Mouse (Mus musculus) thymus, postnatal 25 days (tissue): Measurements from ENCODE around the gene Abcb9.

Experiments
- DNase-seq: peaks from one replicate; pipeline ENCODE4 v3.0.0; 2022

Gene Abcb9

GRCm38 (mm10) chr5:124093120-124093794 is 2.3 kb downstream of the Abcb9 start:
- no peak for DNase-seq

- no peak for DNase-seq
Observed at GRCm38 (mm10) chr5:124091951-124092406, 3.6 kb downstream of the Abcb9 start.

GRCm38 (mm10) chr5:124089868-124090267 is 5.7 kb downstream of the Abcb9 start:
- no peak for DNase-seq

GRCm38 (mm10) chr5:124086876-124087275 is 8.7 kb downstream of the Abcb9 start:
- DNase-seq, result no peak

- no peak for DNase-seq
Observed at GRCm38 (mm10) chr5:124085513-124085912, 10.1 kb downstream of the Abcb9 start.

GRCm38 (mm10) chr5:124084588-124085173 is 10.9 kb downstream of the Abcb9 start:
- peak; percentile 91 for DNase-seq

GRCm38 (mm10) chr5:124083850-124084587 is 11.6 kb downstream of the Abcb9 start:
- DNase-seq, result peak; percentile 64

GRCm38 (mm10) chr5:124082941-124083688 is 12.5 kb downstream of the Abcb9 start:
- DNase-seq, result no peak

- DNase-seq, result no peak
Observed at GRCm38 (mm10) chr5:124082447-124082846, 13.2 kb downstream of the Abcb9 start.

GRCm38 (mm10) chr5:124079880-124080279 is 15.7 kb downstream of the Abcb9 start:
- peak; percentile 72 for DNase-seq

GRCm38 (mm10) chr5:124078794-124079416 is 16.7 kb downstream of the Abcb9 start:
- peak; percentile 74 for DNase-seq

- DNase-seq, result peak; percentile 69
Observed at GRCm38 (mm10) chr5:124077856-124078460, 17.6 kb downstream of the Abcb9 start.

- peak; percentile 49 for DNase-seq
Observed at GRCm38 (mm10) chr5:124077241-124077640, 18.4 kb downstream of the Abcb9 start.

- no peak for DNase-seq
Observed at GRCm38 (mm10) chr5:124076559-124076958, 19.0 kb downstream of the Abcb9 start.

- DNase-seq, result peak; percentile 46
Observed at GRCm38 (mm10) chr5:124075716-124076115, 19.9 kb downstream of the Abcb9 start.

GRCm38 (mm10) chr5:124074845-124075307 is 20.7 kb downstream of the Abcb9 start:
- peak; percentile 60 for DNase-seq

GRCm38 (mm10) chr5:124073682-124074081 is 21.9 kb downstream of the Abcb9 start:
- no peak for DNase-seq

GRCm38 (mm10) chr5:124069657-124070056 is 25.9 kb downstream of the Abcb9 start:
- no peak for DNase-seq

GRCm38 (mm10) chr5:124062037-124062824 is 33.4 kb downstream of the Abcb9 start:
- no peak for DNase-seq

GRCm38 (mm10) chr5:124059677-124060076 is 35.9 kb downstream of the Abcb9 start:
- no peak for DNase-seq

GRCm38 (mm10) chr5:124058749-124059148 is 36.8 kb downstream of the Abcb9 start:
- DNase-seq, result no peak
